Mouse (Mus musculus) lung, adult 2 months (tissue): ENCODE measurements around the gene Gm20388.

Source experiments
- CTCF ChIP-seq: fragments of 200-500 bp; IDR thresholded peaks from 2 replicates; pipeline ENCODE4 v1.5.1; 2011; ENCODE audit warnings: mild to moderate bottlenecking, low read length, control low read depth; ENCODE audit not compliant: insufficient read depth
- POLR2A ChIP-seq: fragments of 200-500 bp; IDR thresholded peaks from 2 replicates; pipeline ENCODE4 v1.6.1; 2011; ENCODE audit warnings: low read depth, mild to moderate bottlenecking, control low read depth, low read length, borderline replicate concordance; ENCODE audit errors: extremely low read depth

- no peak for TF ChIP-seq POLR2A
- TF ChIP-seq CTCF = no peak
These were observed 1687.5 kb downstream of the Gm20388 start for GRCm38 (mm10) chr8:121598190-121598589.
